Comparison of ENCODE assay signal across 8 mouse cellular contexts in the genomic region with DNA sequence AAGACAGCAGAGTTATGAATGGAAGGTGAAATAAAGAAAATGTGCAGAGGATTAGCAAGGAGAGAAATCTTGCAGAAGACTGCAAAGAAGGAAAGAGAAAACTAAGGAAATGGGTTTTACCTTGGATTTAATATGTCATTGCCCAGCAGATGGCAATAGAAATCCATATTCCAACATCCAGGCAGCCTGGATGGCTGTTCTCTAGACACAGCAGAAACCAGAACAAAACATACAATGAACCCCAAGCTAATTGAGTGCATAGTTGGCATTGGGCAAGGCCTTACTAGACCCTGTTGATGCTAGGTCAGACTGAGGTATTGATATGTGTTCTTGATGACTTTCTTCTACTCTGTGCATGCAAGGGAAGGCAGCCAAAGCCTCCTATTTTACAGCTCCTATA. TPM values are rescaled to one million over a fixed set of nuclear protein-coding genes. Genes with fewer than 3 reads are reported as not detected.
DNase-seq lines count a peak whose midpoint lies in the region; ATAC-seq lines count a peak whose summit lies in the region.

No protein-coding gene starts in this region.

- intact Hi-C loops in gastrocnemius, postnatal 36 days (cut with DNase I), result loop anchor here (10.0 kb wide), 1 partner anchor 315 kb away; no protein-coding TSS in a partner anchor

- no peaks in the 10 kb centered on the region for H3K9me3 ChIP-seq in neural tube, embryonic 15.5 days (replicated peaks)

- DNase-seq in gastrocnemius, postnatal 10 days, result peak; percentile 7
- DNase-seq in gastrocnemius, postnatal 36 days, result no peak
- DNase-seq in testis, postnatal 10 days (ENCODE audit: low spot score), result peak; percentile 43
- no peak for DNase-seq in testis, postnatal 14 days (ENCODE audit: low spot score)
- DNase-seq in kidney, postnatal 36 days, result peak; percentile 33 to 34
- DNase-seq in urinary bladder, postnatal 4 days (ENCODE audit: low spot score in 2 of 2), result no peak

- no peaks in the 10 kb centered on the region for H3K36me3 ChIP-seq in neural tube, embryonic 15.5 days

- H3K4me1 ChIP-seq in neural tube, embryonic 15.5 days, result no peaks in the 10 kb centered on the region

- no peak overlapping the region for H3K4me3 ChIP-seq in neural tube, embryonic 15.5 days (replicated peaks)

- H3K27me3 ChIP-seq in neural tube, embryonic 15.5 days (replicated peaks), result no peaks in the 10 kb centered on the region

- H3K9ac ChIP-seq in neural tube, embryonic 15.5 days (replicated peaks), result no peak overlapping the region

- peak; percentile 69; the same call in 1 of the 2 replicates for ATAC-seq in neural tube, embryonic 15.5 days (ENCODE audit: low FRiP score)
- ATAC-seq in inflammation-experienced regulatory T-cells, adult 6 months, result no peak

- no peak overlapping the region for H3K27ac ChIP-seq in neural tube, embryonic 15.5 days (replicated peaks)

- H3K4me2 ChIP-seq in neural tube, embryonic 15.5 days, result no peak overlapping the region

RNA-seq across cellular contexts. Expression of a gene that starts 43.0 kb away (rescaled TPM):
- 10 to 100 TPM; 15.6 to 17.9 TPM for total RNA-seq in gastrocnemius, postnatal 10 days (2021)
- 10 to 100 TPM; 79.9 to 94.5 TPM for total RNA-seq in gastrocnemius, postnatal 36 days (2021)
- 5.0 and 12.9 TPM in 2 replicates for polyA plus RNA-seq in neural tube, embryonic 15.5 days (2015; fragmentation: Nextera tagmentation; extraction: Ambion mirVana)
- polyA plus RNA-seq in inflammation-experienced regulatory T-cells, adult 6 months (2017; shearing (Covaris generic)), result not detected

RNA-seq across cellular contexts. Expression of a gene that starts 58.8 kb away (rescaled TPM):
- total RNA-seq in gastrocnemius, postnatal 10 days (2021), result 10 to 100 TPM; 23.3 to 35.1 TPM
- total RNA-seq in gastrocnemius, postnatal 36 days (2021), result 10 to 100 TPM; 14.8 to 16.1 TPM
- polyA plus RNA-seq in neural tube, embryonic 15.5 days (2015; fragmentation: Nextera tagmentation; extraction: Ambion mirVana), result 8.5 and 23.8 TPM in 2 replicates
- polyA plus RNA-seq in inflammation-experienced regulatory T-cells, adult 6 months (2017; shearing (Covaris generic)), result 10 to 100 TPM in 1 of 3 experiments, 1 to 10 TPM in 2; 6.1 to 16.1 (median 6.9) TPM

Comparison
In these comparisons a context has a peak if more than half of its experiments do, and no peak if none do; other contexts are left out.
1. DNase-seq: peak in gastrocnemius, postnatal 10 days (single experiment), testis, postnatal 10 days (single experiment) and kidney, postnatal 36 days (2 of 2); none in gastrocnemius, postnatal 36 days (0 of 2), testis, postnatal 14 days (single experiment) and urinary bladder, postnatal 4 days (0 of 2).
2. RNA of a gene that starts 43.0 kb away (total RNA-seq): 79.9 to 94.5 TPM in gastrocnemius, postnatal 36 days; 15.6 to 17.9 TPM in gastrocnemius, postnatal 10 days; every median in the first group is over 4 times any median in the second.